Mouse (Mus musculus) gastrocnemius, postnatal 10 days (tissue): Measurements from ENCODE around the gene Ddx11. TPM values are rescaled to one million over a fixed set of nuclear protein-coding genes. Genes with fewer than 3 reads are reported as not detected.

ENCODE experiments used
- DNase-seq: peaks from one replicate; pipeline ENCODE4 v3.0.0; 2021; ENCODE audit warnings: mixed read lengths
- long read RNA-seq, 2 experiments: library from polyadenylated mRNA; stranded (forward); transcript quantifications; one replicate each; pipeline ENCODE4 v2.0.0; 2021
- total RNA-seq, 2 experiments: library from RNA; stranded (reverse); gene quantifications; 2 replicates each; pipeline ENCODE4 v1.2.3; 2021

Gene Ddx11
- total RNA-seq: 1 to 10 TPM; 2.7 to 3.4 TPM
- long read RNA-seq, experiment 1, full-length matches to known transcripts: 4 of 8 reads
- long read RNA-seq, experiment 1, partial matches to known transcripts: 0 of 8 reads
- long read RNA-seq, experiment 1, other reads (novel, unspliced or antisense): 4 of 8 reads
- long read RNA-seq, experiment 2, full-length matches to known transcripts: 1 of 2 reads
- long read RNA-seq, experiment 2, partial matches to known transcripts: 0 of 2 reads
- long read RNA-seq, experiment 2, other reads (novel, unspliced or antisense): 1 of 2 reads

DNA sequence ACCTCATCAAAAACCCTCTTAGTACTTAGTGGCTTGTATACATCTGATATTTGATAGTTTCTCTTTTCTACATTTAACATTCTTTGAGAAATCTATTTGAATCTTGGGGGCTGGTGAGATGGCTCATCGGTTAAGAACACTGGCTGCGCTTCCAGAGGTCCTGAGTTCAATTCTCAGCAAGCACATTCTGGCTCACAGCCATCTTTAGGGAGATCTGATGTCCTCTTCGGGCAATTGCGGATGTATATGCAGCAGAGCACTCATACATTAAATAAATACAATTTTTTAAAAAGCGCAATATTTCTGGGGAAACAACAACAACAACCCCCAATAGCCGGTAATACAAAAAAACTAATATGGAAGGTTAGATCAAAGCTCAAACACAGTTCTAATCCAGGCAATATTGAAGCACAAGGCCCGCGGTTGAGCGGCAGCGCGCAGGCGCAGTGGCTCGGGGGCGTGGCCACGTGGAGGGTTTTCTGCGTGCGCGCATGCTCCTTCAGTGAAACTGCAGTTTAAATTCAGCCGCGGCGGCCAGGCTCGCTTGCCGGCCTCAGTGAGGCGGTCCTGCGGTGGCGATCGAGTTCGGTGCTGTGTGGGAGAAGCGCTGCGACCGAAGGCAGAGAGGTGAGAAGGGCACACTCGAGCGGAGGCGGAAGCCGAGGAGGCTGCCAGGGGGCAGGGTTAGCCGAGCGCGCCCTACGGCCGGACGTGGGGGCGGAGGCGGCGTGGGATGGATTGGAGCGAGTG lies at the start of gene Ddx11:
Gene Ddx11 (plus strand): TSS at position 455 of the 750 bp plus-strand sequence.
- DNase-seq: peak; percentile 99

DNA sequence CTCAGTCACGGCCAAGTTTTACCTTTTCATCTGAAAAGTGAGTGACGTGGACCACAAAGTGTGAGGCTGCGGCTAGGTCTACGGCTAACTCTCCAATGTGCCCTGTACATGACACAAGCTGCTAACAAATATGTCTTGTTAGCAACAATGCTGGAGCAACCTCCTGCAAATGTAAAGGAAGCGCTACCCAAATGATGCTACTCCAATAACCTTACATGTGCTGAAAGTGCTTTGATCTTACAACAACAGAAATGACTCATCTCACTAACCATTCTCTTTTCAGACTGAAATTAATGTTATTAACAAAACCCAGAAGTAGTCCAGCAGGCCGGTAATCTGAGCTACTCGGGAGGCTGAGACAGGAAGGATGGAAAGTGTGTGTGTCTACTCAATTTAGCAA lies 49.3 kb upstream of the Ddx11 start:
- no peak for DNase-seq

DNA sequence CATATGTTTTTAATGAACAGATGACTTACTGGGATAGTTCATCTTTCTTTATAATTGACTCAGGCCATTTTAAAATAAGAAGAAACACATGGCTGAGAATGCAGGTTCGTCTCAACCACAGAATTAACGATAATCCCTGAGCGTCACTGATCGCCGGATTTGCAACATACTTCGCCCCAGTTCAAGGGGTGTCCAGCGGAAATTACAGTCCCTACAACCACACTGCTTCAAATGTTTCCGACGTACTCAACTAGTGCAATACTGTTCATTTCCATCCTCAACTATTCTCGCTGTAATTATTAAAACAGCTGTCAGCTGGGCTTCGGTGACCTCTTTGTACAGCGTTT lies 47.5 kb upstream of the Ddx11 start:
- DNase-seq: no peak

DNA sequence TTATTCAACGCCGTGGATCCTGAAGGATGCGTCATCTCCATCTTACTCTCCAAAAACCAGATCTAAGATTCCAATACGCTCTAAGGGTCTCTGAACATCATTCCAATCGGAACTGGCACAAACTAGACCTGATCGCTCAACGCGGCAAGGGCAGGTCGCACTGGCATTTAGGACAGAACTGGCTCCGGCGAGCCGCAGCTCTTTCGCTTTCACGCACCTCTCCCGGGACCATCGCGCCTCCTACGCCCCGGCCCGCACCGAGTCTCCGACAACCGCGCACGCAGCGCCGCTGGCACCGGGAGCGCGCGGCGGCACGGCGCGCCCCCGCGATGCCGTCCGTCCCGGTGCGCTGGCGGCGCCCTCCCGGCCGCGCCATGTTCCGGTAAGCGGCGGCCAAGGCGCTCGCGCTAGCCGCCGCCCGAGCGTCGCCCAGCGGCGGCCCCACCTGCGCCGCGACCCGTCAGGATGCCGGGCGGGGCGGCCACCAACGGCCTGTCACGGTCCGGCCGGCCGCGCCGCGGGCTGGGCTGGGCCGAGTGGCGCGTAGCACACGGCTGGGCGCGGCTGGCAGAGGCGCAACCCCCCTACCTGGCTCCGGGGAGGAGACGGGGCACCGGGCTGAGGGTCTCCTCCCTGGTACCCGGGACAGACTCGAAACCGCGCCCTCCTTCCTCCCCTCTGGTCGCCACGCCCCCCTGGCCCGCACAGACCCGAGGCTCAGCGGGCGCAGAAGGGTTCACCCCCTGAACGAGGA lies 47.0 kb upstream of the Ddx11 start:
- peak; percentile 52 for DNase-seq

DNA sequence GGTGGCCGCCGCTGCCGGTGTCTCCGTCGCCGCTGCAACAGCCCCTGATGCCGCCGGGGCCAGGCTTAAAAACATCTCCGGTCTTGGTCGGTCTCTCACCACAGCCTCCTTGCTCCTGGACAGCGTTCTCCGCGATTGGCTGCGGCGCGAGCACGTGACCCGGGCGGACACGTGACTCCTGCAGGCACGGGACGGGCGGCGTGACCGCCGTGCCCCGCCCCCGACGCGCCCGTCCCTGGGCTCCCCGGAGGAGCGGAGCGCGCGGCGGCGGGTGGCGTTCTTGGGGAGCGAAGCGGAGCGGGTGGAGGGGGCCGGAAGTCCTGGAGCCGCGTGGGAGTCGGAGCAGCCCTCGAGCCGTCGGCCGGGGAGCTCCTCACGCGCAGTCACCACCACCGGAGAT lies 46.4 kb upstream of the Ddx11 start, which contains the start of gene Ankrd12:
Gene Ankrd12 (minus strand): TSS at position 156 of the 400 bp plus-strand sequence.
- peak; percentile 96 for DNase-seq

DNA sequence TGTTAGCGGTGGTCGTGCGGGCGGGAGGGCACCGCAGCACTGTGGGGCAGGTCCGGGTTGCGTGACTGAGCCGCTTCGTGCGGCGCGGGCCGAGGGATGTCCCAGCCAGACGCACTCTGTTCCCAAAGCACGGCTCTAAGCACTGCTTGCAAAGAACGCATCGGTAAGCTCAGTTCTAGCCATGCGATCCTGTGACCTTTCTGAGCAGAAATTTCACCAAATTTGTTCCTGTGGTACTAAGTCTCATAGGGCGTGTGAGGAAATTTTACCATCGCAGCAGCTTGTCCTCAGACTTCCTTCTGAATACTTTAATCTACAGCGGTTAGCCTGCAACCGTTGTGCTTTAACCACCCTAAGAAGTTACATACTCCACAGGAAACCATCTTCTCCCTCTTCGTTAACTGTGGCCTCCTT lies 45.9 kb upstream of the Ddx11 start:
- no peak for DNase-seq

DNA sequence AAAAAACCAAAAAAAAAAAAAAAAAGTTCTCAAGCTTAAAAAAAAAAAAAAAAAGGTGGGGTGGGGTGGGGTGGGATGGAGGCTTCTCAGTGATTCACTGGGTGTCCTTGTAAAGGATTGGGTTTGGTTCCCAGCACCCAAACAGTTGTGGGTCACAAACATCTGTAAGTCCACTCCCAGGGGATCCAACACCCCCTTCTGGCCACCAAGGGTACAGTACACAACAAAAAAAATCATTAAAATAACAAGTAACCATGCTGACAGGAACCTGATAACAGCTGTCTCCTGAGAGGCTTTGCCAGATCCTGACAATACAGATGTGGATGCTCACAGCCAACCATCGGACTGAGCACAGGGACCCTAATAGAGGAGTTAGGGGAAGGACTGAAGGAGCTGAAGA lies 38.8 kb upstream of the Ddx11 start:
- DNase-seq: no peak

DNA sequence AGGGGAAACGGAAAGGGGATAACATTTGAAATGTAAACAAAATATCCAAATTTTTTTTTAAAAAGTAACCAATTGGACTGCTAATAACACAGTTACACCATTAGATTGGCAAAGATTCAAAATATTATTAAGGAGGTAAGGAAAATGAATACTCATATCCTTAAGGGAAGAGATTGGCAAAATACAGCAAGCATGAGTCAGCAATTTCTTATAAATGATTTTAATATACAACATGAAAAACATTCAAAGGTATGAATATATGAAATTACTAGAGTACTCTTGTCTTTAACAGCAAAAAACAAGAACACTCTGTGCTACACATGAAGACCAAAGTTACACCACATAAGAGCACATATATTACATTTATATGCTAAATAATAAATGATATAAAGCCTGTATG lies 38.3 kb upstream of the Ddx11 start:
- DNase-seq: no peak

DNA sequence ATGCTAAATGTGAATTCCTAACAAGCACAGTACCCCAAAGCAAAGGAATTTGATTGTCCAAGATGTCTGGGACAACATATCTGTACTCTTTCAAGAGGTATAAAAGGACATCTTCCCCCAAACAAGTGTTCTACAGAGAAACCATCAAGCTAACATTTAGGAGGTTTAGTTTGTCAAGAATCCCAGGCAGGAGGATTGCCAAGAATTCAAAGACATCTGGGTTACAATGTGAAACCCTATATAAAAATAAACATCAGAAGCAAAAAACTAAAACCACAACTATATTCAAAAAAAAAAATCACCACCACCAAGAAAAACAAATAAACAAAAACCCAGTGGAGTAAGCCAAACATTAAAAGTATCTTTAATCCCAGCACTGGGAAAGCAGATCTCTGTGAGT lies 33.1 kb upstream of the Ddx11 start:
- no peak for DNase-seq

DNA sequence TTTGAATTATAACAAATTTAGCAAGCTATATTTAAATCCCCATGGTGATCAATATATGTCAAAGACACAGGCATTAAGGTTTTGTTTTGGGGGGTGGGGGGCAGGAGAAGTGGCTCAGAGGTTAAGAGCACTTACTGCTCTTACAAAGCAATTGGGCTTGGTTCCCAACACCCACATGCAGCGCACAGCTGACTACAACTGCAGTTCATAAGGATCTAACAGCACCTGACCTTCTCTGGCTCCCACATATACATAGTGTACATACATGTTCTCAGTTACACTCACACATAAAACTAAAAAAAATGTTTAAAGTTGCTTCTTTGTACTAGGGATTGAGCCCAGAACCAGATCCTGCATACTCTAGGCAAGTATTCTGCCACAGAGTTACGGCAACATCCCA lies 31.9 kb upstream of the Ddx11 start:
- DNase-seq: no peak

DNA sequence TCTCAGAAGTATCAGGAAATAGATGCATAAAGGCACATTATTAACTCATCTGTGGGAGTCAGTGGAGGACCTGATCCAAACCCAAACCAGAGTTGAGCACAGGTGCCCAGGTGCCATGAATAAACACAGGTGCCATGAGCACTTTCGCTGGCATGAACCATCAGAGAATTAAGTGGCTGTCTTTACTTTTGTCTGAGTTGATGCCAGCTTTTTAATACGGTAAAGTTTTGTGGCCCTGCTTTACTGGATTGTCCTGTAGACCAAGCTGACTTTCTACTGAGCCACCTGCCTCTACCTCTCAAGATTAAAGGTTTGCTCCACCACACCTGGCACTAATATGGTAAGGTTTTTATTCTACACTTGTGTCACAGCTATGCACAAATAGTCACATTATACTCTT lies 31.3 kb upstream of the Ddx11 start:
- DNase-seq: no peak

DNA sequence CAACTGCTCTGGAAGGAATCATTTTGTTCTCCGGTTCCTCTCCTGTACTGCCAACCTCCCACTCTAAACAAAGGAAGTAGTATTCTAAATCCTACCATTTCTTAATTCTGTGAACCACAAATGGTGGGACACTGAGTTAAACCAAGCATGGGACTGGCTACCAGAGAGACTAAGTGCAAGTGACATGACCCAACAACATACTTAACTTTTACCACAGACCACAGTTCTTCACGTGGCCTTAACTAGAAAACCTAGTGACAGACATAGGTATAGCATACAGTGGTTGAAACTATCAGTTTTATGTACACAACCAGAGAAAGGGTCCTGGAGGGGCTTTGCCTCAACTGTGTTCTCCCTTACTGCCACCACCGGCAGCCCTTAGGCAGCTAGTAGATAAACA lies 30.7 kb upstream of the Ddx11 start:
- no peak for DNase-seq

DNA sequence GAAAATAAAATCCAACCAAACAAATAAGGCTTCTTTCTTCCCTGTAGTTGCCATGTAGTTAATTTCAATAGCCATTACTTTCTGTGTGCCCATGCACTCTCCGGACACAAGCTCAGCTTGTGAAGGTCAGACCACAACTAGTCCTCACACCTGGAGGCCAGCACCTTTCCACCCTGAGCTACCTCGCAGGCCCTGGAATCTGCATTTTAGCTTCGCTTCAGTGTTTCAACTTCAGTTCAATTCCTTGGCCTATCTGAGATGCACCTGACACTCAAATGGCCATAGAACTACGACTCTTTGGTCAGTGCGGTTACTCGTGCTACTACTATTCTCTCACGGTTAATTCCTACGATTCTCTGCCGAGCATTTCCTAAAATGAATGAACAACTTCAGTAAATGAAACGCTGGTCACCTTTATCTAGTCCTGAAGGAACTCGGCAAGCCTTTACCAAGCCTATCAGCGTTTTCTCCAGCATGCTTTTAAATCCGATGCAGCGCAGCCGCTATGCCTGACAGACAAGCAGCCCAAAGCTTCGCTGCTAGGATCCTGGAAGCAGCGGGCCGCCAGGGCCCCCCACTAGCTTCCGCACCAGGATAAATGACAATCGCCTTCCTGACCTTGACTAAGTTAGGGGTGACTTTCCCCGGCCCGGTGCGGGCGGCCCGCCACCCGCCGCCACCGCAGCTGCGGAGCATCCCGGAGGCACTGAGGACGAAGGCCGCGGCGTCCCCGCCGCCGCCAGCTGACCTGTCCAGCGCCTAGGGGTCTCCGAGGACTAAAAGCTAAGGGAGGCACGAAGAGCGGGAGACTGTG lies 22.5 kb upstream of the Ddx11 start:
- no peak for DNase-seq

DNA sequence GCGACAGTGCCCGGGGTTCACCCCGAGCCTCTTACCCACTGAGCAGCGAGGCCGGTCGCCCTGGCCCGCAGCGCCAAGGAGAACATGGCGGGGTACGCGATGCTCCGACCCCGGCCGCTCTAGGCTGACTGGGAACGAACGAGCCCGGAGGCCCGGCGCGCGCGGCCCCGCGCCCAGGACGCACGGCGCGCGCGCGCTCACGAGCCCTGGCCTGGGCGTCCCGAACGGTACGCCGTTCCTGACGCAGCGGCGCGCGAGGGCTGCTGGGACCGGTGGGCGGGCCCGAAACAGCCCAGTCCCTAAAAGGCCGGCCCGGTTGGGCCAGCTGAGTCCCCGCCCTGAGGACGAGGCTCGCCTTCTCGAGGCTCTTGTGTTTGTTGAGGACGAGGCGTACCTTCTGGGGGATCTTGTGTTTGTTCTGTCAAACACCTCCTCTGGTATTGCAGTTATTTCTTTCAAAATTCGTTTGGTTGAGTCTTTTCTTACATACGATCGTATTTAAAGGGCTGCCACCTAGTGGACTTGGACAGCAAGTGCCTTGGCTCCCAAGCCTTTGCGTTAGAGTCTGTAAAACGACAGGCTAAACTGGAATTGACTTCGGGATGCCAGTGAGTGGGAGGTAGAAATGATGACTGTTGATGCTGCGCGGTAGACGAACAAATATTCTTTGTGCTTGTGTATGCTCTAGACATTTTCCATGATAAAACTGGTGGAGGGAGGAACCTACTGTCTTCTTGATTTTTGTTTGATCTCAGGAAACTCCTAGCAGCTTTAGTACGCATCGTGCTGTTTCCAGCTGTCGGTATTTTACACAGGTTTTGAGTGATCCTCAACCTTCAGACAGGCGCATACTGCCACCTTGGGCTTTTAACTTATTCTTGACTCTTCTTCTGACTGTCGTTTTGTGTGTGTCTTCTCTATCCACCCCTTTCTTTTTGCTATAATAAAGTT lies 21.7 kb upstream of the Ddx11 start, which contains the start of gene Ndufv2:
Gene Ndufv2 (minus strand): TSS at position 180 of the 951 bp plus-strand sequence.
- peak; percentile 93 for DNase-seq

DNA sequence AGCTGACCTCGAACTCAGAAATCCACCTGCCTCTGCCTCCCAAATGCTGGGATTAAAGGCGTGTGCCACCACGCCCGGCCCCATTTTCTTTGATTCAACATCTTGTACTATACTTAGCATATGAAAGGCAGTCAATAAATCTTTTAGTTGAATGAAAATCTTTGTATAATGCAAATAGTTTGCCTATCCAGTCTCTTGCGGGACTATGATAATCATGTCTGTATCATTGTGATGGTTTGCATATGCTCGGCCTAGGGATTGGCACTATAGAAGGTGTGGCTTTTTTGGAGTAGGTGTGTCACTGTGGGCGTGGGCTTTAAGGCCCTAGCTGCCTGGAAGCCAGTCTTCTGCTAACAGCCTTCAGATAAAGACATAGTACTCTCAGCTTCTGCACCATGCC lies 19.2 kb upstream of the Ddx11 start:
- DNase-seq: no peak

DNA sequence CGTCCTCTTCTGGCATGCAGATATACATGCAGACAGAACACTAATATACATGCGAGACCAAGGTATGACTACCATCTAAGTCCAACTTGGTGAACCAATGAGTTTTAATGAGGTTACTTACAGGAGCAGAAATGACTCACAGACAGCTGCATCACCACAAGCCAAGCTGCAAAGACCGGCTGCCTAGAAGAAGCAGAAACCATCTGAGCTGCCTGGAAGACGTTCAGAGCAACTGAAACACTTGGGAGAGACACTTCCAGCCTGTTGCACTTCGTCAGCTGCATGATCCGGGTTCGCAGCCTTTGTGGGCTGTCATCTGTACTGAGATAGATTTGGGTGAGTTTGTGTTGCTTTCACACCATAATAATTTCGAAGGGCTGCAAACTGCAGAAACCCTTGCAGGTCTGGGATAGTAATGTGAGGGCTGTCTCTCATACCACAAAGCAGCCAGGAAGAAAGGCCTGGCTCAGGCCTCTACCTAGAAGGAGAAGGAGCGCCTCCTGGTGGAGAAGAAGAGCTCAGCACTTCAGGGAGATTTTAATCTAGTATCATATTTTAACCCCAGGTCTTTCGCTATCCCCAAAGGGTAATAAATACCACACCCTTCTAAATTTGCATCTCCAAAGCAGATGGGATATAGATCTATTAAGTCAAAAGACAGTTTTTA lies 16.6 kb upstream of the Ddx11 start:
- peak; percentile 64 for DNase-seq

DNA sequence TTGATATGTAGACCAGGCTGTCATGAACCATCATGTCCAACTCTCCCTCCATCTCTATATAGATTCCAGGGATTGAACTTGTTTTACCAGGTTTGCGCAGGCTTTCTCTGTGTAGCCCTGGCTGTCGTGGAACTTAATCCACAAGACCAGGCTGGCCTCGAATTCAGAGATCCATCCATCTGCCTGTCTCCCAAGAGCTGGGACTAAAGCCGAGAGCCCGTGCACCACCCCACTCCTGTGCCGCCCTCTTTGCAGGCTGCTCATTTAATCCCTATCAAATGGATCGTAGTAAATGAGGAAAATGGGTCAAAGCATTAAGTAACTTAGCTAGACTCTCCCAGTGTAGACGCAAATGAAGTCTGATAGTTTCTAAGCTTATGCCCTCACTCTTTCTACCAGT lies 15.9 kb upstream of the Ddx11 start:
- DNase-seq: no peak

DNA sequence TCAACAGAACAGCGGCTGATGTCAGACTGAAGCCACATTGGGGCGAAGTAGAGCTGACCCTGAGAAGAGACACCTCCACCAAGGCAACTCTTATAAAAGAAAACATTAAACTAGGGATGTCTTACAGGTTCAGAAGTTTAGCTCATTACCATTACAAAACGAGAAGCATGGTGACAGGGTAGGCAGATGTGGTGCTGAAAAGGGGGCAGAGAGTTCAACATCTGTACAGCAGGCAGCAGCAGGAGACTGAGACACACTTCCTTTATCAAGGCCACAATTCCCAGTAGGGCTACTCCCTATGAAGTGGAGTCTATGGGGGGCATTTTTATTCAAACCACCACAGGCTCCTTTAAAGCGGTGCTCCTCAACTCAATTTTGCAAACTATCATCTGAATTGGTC lies 15.1 kb upstream of the Ddx11 start:
- DNase-seq: no peak

DNA sequence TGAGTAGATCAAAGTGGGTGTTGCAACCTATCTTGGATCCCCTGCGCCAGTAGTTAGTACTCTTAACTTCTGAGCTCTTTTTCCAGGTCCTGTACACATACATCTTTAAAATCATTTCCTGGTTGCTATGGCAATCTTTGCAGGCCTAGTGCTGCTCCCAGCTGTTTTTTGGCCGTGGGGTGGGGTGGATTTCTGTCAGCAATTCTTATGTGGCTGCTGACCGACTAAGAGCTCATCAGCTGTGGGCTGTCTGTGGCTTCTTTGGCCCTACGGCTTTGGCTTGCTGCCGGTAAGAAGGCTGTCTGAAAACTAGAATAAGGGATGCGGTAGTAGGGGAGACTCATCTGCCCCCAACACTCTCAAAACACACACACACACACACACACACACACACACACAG lies 12.6 kb upstream of the Ddx11 start:
- DNase-seq: no peak

DNA sequence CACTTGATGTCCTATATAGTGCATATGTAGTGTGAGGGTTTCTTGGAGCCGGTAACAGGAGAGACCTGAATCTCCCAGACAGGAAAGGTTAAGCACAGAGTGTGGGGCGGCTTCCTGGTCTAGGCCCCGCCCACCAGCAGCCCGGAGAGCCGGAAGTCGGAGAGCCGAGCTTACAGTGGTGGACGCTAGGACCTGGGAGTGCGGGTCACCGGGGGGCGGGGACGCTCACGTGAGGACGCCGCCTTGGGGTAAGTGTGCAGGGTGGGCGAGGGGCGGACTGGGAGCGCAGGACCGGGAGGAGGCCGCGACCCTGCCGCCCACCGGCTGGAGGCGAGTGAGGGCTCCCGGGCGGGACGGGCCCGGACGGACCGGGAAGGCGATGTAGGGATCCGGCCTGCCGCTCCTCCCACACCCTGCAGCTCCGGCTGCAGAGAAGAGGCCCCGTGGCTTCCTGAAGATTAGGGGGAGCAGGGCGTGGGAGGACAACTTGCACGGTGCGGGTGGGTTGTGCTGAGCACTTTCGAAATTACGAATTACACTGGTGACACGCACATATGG lies 11.8 kb upstream of the Ddx11 start, which contains the start of gene Washc1:
Gene Washc1 (plus strand): TSS at position 144 of the 558 bp plus-strand sequence.
- peak; percentile 88 for DNase-seq
